Mouse (Mus musculus): ENCODE measurements at regions not wholly inside any gene's neighbourhood (a gene's known extent, or its start where the extent isn't known, plus 50 kb on each side); places are given as distances from the start of the nearest gene placed in this dataset.
"Not testable (repeated sequence)": the region's sequence is repeated elsewhere in the genome, so short reads cannot be mapped to it uniquely, and the experiment has no call there.

DNA sequence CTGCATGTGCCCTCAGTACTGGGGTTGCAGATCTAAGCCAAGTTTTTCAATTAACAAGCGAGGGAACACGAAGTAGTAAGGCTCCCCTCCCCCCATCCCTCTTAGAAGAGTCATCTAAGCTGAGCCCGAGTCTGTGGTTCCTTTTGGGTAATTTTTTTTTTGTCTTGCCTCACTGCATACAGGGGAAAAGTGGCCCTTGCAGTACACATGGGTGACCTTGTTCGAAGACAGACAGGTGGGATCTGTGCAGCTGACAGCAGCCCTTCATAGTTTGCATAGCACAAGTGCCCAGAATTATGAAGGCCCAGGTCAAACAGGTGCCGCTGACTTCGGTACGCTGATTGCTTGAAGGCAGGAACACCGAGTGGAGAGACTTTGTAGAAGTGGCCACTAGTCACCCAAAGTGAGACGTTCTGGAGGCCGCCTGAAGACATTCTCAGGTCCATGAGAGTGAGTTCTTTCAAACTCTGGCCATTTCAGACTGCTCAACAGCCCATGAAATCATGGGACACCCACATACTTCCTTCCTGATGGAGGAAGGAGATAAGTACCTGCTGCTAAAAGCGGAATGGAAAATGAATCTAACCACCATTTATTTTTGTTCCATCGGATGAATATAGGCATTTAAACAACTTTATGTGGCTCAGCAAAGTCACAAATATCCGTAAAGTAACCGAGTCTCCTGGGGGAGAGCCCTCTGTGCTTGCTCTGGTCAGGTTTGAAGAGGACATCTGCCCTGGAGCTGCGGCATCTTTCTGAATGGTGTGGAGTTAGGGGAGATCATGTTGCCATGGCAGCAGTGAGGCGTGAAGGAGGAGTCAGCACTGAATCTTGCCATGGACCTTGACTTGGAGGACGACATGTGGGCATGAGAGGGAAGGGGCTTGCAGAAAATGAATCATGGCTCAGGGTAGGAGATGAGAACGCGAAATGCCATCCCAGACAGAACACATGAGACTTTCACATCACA, 79.8 kb upstream of the Rpl34 start:
- H3K4me3 ChIP-seq, result no peak overlapping the region
- TF ChIP-seq CTCF (conservative IDR thresholded peaks at IDR 0.05), result no peak
- no peak overlapping the region for H3K27ac ChIP-seq
- no peak for DNase-seq (ENCODE audit: low spot score in 2 of 2)

DNA sequence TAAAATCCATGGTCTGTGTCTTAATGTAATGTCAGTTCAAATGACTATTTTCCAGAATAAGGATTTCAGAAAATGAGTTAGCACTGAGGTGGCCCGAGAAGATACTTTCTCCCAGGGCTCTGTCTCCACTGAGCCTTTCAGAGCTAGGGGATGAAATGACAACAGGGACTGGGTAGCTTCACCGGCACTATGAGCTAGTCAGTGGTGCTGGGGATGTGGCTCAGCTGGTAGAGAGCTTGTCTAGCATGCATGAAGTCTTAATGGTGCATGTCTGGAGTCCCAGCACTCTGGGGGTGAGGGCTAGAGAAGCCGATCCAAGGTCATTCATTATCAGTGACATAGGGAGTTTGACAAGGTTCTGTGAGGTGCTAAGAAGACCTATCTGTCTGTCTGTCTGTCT, 75.1 kb upstream of the Rpl34 start:
- Histone ChIP-seq H3K27ac (no peak overlapping the region), H3K4me3 (no peak overlapping the region)
- DNase-seq (ENCODE audit: low spot score in 2 of 2), result no peak
- no peak for TF ChIP-seq CTCF (conservative IDR thresholded peaks at IDR 0.05)

GRCm38 (mm10) chr3:130804327-130804662, 74.1 kb upstream of the Rpl34 start:
- Histone ChIP-seq H3K4me3 (no peak overlapping the region), H3K27ac (no peak overlapping the region)
- no peak for TF ChIP-seq CTCF (conservative IDR thresholded peaks at IDR 0.05)
- DNase-seq (ENCODE audit: low spot score in 2 of 2), result no peak

DNA sequence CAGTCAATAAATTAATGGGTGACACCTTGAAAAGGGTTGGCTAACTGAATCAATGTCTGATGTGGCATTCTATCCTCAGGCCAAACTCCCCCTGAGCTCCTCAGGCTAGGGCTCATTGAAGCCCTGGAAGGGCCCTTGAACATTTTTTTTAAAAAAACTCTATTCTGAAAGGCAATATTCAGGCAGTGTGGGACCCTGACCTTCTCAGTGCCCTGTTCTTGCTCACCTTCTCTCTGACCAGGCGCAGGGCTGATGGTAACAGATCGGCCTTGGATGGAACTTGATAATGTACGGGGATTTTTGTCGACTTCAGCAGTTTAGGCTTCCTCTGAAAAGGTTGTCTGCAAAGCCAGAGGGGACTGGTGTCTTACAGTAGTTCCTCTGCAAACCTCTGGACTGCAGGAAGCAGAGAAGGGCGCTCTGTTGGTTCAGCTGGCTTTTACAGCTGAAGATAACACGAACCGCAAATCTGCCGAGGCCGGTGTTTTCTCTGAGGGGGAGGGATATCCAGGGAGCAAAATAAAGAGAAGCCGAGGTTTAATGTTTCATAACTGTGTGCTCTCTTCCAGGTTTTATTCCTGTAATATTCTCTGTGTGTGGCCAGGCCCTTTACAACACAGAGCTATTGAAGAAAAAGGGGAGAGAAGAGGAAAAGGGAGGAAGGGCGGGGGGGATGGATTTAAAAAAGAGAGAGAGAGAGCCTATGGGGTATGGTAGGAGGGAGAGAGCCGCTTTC, 73.6 kb upstream of the Rpl34 start:
- no peak overlapping the region for H3K27ac ChIP-seq
- no peak for DNase-seq (ENCODE audit: low spot score in 2 of 2)
- TF ChIP-seq CTCF (conservative IDR thresholded peaks at IDR 0.05), result no peak
- no peak overlapping the region for H3K4me3 ChIP-seq

DNA sequence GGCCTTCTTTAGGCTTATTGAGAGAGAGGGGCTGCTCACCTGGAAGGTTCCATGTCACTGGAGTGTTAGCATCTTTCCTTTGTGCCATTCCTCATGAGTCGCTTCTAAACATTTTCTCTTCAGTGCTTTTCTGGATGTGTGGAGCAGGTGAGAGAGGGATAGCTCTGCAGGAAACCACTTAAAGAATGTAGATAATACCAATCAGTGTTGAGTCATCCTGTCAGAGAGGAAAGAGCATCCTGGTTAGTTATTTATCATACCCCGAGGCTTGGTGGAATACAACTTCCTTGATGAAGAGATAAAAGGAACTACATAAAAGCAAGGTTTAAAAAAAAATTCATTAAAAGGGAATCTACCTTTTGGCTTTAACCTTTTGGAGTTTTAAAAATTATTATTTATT, 69.8 kb upstream of the Rpl34 start:
- no peak for TF ChIP-seq CTCF (conservative IDR thresholded peaks at IDR 0.05)
- DNase-seq (ENCODE audit: low spot score in 2 of 2), result no peak
- no peak overlapping the region for H3K27ac ChIP-seq
- H3K4me3 ChIP-seq, result no peak overlapping the region

- not testable (repeated sequence) for H3K4me3 ChIP-seq; DNase-seq (ENCODE audit: low spot score in 2 of 2); H3K27ac ChIP-seq
Observed at GRCm38 (mm10) chr3:130797956-130798355, 67.8 kb upstream of the Rpl34 start.

- DNase-seq (ENCODE audit: low spot score in 2 of 2), result no peak
Observed at GRCm38 (mm10) chr3:130796531-130796930, 66.3 kb upstream of the Rpl34 start.

GRCm38 (mm10) chr3:130795396-130795795, 65.2 kb upstream of the Rpl34 start:
- no peak for TF ChIP-seq CTCF (conservative IDR thresholded peaks at IDR 0.05)
- Histone ChIP-seq H3K4me3 (no peak overlapping the region), H3K27ac (no peak overlapping the region)
- no peak for DNase-seq (ENCODE audit: low spot score in 2 of 2)

More at GRCm38 (mm10) chr3:130796531-130796930, 66.3 kb upstream of the Rpl34 start:
- H3K27ac ChIP-seq, result no peak overlapping the region
- TF ChIP-seq CTCF (conservative IDR thresholded peaks at IDR 0.05), result no peak
- no peak overlapping the region for H3K4me3 ChIP-seq

- Histone ChIP-seq H3K27ac (no peak overlapping the region), H3K4me3 (no peak overlapping the region)
- peak; percentile 52 for TF ChIP-seq CTCF (conservative IDR thresholded peaks at IDR 0.05)
- DNase-seq (ENCODE audit: low spot score in 2 of 2), result no peak
Observed at GRCm38 (mm10) chr3:130794142-130794925, 64.1 kb upstream of the Rpl34 start.

- TF ChIP-seq CTCF (conservative IDR thresholded peaks at IDR 0.05), result no peak
- Histone ChIP-seq H3K27ac (no peak overlapping the region), H3K4me3 (no peak overlapping the region)
- DNase-seq (ENCODE audit: low spot score in 2 of 2), result no peak
Observed at GRCm38 (mm10) chr3:130780706-130781240, 50.6 kb upstream of the Rpl34 start.

All from layer of hippocampus, adult 2 months (tissue).